Mouse (Mus musculus): ENCODE measurements around the gene Has1. TPM values are rescaled to one million over a fixed set of nuclear protein-coding genes. Genes with fewer than 3 reads are reported as not detected.
"Not testable (repeated sequence)": the region's sequence is repeated elsewhere in the genome, so short reads cannot be mapped to it uniquely, and the experiment has no call there.

The Has1 gene
- total RNA-seq, 2 experiments from 2014 or later: not detected

DNA sequence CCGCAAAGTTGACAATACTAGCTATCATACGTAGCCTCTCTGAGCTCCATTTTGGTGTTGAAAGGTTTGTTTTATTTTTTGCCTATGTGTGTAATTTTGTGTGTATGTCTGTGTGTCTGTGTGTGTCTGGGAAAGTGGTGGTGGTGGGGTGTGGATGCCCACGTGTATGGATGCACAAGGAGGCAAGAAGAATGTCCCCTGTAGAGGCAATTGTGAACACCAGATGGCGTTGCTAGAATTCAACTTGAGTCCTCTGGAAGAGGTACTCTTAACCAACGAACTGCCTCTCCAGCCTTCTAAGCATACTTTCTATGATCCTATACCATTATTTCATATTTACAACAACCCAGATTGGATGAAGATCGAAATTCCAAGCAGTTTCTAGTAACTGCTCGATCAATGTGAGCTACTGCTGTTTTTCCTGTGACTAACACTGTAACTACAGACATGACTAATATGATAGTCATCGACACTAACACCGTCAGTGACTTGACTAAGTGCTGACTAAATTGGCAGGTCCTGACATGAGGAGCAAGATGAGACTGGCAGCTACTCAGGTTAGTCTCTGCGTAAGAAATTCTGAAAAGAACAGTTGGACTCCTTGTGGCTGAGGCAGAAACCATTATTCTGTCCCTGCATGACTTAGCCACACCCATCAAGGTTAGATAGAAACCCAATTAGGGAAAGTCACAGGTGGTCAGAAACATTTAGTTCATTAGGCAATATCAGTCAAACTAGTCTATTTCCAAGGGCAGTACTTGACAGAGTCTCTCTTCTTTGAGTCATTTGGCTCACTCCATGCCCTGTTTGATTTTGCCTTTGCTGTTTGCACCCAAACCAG lies 9.6 kb downstream of the Has1 start:
- no peak for ATAC-seq (replicated peaks; ENCODE audit: low FRiP score, poor library complexity, severe bottlenecking)

- ATAC-seq (replicated peaks; ENCODE audit: low FRiP score, poor library complexity, severe bottlenecking): not testable (repeated sequence)
Observed at GRCm38 (mm10) chr17:17844606-17845005, 10.4 kb downstream of the Has1 start.

GRCm38 (mm10) chr17:17843534-17844261 lies 11.3 kb downstream of the Has1 start:
- ATAC-seq (replicated peaks; ENCODE audit: low FRiP score, poor library complexity, severe bottlenecking): no peak

DNA sequence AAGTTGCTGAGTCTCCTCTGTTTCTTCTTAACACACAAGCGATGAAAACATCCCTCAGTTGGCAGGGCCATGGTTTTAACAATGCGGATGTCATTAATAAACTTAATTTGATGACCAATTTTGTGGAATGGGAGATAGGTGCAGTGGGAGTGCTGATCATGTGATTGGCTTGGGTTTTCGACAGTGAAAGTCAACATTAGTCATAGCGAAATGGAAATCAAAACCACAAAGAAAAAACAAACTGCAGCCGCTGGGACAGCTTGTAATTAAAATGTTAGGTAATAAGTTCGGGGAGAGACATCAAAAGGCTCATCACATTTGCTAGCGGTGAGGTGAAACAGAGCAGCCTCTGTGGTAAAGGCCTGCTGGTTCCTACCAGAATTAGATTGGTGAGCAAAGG lies 14.2 kb downstream of the Has1 start:
- ATAC-seq (replicated peaks; ENCODE audit: low FRiP score, poor library complexity, severe bottlenecking): no peak

- no peak for ATAC-seq (replicated peaks; ENCODE audit: low FRiP score, poor library complexity, severe bottlenecking)
Observed at GRCm38 (mm10) chr17:17839276-17839675, 15.7 kb downstream of the Has1 start.

DNA sequence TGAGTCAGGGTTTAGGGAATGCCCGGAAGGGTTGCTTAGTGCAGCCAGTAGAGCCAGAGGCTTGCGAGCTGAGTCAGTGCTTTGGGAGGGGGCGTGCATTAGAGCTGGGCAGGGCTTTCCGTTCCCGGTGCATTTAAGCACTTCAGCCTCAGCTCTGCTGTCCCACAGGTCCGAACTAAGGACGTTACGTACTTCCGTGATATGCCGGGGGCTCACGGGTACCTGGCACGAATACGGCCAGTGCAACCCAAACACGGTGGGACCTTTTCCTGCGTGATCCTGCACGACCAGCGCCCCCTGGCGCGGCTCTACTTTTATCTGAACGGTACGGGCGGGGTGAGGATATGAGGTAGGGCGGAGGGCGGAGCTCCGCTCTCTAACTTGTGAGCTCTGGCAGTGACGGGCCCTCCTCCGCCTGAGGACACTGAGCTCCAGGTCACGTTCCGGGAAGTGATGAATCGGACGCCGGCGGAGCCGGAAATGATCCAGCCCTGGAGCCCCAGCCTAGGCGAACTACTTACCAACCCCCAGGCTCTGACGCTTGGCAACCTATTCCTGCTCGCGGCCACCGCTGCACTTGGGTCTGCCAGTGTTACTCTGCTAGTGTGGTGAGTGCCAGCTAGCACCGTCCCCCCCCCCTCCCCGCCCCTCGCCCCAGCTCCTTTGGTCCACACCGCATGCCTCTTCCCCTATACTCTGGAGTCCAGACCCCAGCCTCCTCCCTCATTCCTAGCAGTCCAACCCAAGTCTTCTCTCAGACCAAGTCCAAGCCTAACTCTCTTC lies 16.9 kb downstream of the Has1 start:
- ATAC-seq (replicated peaks; ENCODE audit: low FRiP score, poor library complexity, severe bottlenecking): peak; percentile 97

GRCm38 (mm10) chr17:17837426-17837825 lies 17.6 kb downstream of the Has1 start:
- ATAC-seq (replicated peaks; ENCODE audit: low FRiP score, poor library complexity, severe bottlenecking): no peak

- no peak for ATAC-seq (replicated peaks; ENCODE audit: low FRiP score, poor library complexity, severe bottlenecking)
Observed at GRCm38 (mm10) chr17:17836101-17836500, 18.9 kb downstream of the Has1 start.

DNA sequence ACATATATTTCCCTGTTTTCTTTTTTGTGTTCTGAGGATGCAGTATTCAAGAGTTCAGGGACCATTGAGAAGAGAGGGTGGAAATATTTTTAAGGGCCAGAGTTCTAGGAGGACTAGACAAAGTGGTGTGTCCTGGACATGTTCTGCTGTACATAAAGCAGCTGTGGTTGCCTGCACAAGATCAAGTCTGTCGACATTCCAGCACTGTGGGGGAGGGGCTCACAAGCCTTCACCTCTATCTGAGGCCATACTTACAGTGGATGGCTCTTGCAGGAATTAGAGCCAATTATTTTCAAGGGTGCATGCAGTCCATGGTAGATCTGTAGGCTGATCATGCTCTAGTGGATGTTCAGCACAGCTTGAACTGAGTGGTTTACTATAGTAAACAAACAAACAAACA lies 20.1 kb downstream of the Has1 start:
- ATAC-seq (replicated peaks; ENCODE audit: low FRiP score, poor library complexity, severe bottlenecking): no peak

DNA sequence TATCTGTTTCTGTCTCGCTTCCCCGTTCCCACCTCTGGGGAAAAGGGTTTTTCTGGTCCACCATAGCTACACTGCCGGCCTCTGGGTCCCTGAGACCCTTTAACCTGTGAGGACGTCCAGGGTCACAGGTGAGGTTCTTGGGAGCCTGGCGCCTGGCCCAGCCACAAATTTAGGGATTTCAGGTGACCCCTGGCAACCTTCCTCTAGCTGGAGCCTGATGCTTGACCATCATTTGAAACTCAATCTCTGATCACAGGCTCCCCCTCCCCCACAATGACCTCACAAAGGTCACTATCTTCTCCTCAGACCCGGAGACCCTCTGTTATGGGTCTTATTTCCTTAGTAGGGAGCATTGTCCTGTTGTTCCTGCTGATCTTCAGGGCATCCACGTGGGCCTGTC lies 24.3 kb downstream of the Has1 start:
- ATAC-seq (replicated peaks; ENCODE audit: low FRiP score, poor library complexity, severe bottlenecking): no peak

- ATAC-seq (replicated peaks; ENCODE audit: low FRiP score, poor library complexity, severe bottlenecking): no peak
Observed at GRCm38 (mm10) chr17:17829816-17830535, 25.0 kb downstream of the Has1 start.

- no peak for ATAC-seq (replicated peaks; ENCODE audit: low FRiP score, poor library complexity, severe bottlenecking)
Observed at GRCm38 (mm10) chr17:17829052-17829785, 25.8 kb downstream of the Has1 start.

GRCm38 (mm10) chr17:17828191-17828981 lies 26.6 kb downstream of the Has1 start:
- ATAC-seq (replicated peaks; ENCODE audit: low FRiP score, poor library complexity, severe bottlenecking): 0 out of 2 replicates have a peak, but pooled peaks have one; percentile 41

- no peak; the same call in 1 of the 2 replicates for ATAC-seq (replicated peaks; ENCODE audit: low FRiP score, poor library complexity, severe bottlenecking)
Observed at GRCm38 (mm10) chr17:17827658-17828190, 27.3 kb downstream of the Has1 start.

- ATAC-seq (replicated peaks; ENCODE audit: low FRiP score, poor library complexity, severe bottlenecking): no peak
Observed at GRCm38 (mm10) chr17:17826751-17827657, 28.0 kb downstream of the Has1 start, which contains the start of gene Spaca6. Gene Spaca6, plus strand, starts transcription at chr17:17827158.

GRCm38 (mm10) chr17:17825921-17826591 lies 28.9 kb downstream of the Has1 start:
- no peak for ATAC-seq (replicated peaks; ENCODE audit: low FRiP score, poor library complexity, severe bottlenecking)

Measured in erythroid progenitor cell, adult 5-6 weeks (primary cell).